Mouse (Mus musculus): ENCODE measurements around the gene Tmem253.

The Tmem253 gene

DNA sequence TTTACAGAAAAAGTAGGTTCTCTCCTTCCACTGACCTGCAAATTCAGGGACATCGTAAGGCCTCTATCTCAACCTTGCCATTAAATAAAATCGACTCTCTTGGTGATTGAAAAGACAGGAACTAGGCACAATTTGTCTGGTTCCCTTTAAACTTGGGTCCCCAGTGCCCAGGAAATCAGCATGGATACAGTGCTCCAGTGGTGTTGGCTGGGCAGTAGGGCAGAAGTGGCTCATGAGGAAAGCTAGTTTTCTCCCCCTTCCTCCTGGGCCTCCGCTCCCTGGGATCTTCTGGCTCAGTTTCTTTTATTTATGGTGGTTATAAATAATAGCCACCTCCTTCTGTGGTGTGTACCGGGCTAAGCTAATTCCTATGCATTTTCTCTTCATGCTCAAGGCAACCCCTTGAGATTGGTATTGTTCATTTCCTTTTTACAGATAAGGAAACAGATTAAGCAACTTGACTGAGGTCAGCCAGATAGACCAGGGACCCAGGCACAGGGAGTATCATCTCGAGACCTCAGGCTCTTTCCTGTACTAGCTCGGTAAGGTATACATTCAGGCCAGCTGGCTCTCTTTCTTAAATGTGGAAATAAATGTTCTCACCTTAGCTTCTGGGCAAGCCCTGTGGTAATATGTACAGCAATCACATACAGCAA is at the start of gene Tmem253:
Tmem253 (plus strand) TSS at position 214 of the 656 bp plus-strand sequence.
- no peak for DNase-seq (ENCODE audit: low spot score)

DNA sequence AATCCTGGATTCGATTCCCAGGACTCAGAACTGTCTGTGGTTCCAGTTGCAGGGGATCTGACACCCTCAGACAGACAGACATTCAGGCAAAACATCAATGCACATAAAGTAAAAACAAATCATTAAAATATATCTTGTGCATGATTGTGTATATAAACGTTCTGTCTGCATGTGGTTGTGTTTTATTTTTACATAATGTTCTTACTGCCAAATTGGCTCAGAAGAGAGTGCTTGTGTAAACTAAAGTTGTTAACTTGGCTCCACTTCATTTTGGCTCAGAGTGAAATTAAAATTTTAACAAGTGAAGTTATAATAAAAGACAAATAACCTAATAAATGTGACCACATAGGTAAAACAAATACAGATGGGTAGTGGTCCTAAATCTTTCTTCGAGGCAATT is 48.1 kb upstream of the Tmem253 start:
- no peak for DNase-seq (ENCODE audit: low spot score)

DNA sequence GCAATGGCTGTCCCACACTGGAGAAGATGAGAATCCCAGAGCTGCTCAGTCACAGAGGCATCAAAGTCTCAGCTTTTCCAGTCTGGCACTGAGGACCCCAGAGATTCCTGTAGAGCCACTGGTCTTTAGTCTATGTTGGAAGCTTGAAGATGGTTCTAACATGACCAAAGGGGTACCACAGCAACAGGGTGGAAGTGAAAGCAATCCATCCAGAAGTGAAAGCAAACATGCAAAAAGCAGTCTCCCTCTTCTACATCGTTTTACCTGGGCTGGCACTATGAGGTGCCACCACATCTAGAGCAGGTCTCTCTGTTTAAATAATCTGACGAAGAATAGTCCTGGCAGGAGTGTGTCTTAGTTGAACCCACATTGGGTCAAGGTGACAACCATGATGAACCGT is 36.2 kb upstream of the Tmem253 start:
- no peak for DNase-seq (ENCODE audit: low spot score)

DNA sequence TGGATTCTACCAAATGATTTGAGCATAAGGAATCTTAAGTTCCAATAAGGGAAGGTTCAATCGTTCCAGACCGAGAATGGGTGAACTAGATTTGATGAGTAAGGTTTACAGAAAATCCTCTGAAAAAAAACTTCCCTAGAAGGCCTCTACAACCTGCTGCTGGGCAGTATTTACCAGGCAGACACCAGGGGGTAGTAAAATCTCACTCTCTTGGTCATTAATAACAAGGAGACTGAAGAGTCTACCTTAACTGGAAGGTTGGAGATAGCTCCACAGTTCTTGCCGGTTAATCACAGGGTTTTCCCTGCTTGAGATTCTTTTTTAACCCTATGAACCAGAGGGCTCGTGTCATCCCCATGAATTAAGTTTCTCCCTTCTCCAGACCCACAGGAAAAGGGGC is 32.2 kb upstream of the Tmem253 start:
- DNase-seq (ENCODE audit: low spot score): no peak

DNA sequence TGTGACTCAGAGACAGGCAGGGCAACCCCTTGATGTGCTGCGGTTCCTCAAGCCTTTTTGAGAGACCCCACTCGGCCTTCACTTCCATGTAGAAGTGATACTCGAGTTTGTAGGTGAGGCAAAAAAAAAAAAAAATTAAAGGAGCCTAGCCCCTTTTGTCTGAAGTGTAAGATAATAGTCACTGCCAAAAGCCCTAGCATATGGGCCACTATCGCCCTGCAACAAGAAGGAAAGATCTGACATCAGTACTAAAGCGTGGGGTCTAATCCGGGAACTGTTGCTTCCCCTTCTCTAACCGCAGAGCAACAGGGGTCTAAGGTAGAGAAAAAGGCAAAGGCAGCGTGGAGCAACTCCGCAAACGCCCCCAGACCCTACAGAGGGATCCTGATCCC is 31.6 kb upstream of the Tmem253 start:
- no peak for DNase-seq (ENCODE audit: low spot score)

DNA sequence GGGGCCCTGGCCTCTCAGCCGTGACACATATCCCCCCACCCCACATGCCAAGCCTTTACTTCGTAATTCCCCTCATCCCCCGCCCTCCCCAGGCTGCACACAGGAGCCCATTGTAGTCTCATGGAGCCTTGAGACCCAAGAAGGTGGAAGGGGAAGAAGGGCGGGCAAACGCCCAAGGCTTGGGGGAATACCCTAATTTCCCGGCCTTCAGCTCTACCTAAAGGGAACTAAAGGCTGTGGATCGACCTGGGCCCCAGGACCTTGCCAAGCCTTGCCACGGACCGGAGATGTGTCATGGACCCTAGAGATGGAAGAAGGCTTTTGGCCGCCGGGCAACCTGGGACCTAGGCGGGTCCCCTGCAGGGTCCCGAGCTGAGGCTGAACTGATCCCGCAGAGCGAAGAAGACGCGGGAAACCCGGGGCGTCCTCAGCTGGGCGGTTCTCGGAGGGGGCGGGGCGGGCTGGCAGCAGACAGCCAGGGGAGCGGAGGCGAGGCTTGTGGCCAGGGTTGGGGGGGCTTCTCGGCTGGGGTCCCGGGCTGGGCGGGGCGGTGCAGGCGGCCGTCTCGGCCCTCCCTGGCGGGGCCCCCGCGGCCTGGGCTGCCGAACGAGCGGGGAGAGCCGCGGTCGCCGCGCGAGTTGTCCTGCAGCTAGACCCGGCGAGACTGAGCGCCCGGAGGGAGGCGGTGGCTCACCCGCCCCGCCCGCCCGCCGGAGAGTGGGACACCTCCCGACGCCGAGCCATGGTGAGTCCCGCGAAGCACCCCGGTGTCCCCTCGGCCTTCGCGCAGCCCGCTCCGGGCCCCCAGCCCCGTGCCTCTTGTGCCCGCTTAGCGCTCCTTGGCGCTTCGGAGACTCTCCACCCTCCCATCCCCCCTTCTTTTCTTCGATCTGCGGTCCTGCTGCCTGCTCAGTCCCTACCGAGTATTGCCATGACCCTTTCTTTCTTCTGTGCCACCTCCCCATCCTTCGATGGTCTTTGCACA is 30.9 kb upstream of the Tmem253 start, which contains the start of gene Arhgef40:
Arhgef40 (plus strand) TSS at position 473 of the 985 bp plus-strand sequence.
- peak; percentile 28 for DNase-seq (ENCODE audit: low spot score)

DNA sequence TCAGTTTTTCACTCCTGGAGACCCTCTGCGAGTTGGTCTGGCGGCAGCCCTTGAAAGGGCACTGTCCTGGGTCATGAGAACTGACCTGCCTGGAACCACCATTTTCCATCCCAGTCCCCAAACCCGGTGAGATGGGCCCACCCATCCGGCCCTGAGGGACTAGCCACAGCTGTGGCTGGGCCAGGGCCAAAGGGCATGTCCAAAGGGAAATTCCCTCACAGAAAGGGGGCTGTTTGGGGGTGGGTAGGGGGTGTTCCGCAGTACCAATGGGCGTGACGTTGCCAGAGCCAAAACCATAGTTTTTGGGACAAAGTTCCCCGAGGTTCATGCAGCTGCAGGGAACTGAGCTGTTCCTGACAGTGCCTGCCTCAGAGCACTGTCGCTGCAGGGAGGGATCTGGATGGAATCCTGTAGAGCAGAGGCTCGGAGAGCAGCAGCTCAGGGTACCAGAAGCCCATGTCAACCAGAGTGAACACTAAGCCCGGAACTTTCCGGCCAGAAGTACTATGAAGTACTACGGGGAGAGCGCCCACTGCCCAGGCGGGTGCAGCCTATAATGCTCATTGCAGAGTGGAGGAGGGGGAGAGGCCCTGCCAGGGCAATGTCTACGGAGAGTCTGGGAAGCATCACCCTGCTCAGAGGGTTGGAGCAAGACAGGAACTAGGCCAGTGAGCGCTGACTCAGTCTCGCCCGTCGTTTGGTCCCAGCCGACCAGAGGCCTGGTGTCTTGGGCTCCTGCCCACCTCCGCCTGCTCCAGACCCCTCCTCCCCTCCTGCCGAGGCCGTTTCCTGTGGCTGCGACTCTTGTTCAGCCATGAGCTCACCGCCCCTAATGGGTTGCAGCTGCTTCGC is 29.9 kb upstream of the Tmem253 start:
- DNase-seq (ENCODE audit: low spot score): no peak

DNA sequence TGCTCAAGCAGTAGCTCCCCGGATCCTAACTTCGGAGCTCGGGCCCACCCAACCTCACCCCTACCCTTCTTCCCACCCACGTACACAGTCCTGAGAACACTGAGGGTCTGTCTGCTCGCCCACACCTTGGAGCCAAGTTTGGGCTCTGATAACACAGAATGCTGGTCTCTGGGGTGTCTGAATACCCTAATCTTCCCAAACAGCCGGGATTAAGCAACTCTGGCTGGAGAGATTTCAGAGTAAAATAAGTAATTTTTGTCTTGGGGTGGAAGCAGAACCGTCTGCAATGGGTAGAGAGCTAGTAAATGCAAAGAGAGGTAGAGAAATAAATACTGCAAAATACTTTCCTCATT is 29.3 kb upstream of the Tmem253 start:
- no peak for DNase-seq (ENCODE audit: low spot score)

DNA sequence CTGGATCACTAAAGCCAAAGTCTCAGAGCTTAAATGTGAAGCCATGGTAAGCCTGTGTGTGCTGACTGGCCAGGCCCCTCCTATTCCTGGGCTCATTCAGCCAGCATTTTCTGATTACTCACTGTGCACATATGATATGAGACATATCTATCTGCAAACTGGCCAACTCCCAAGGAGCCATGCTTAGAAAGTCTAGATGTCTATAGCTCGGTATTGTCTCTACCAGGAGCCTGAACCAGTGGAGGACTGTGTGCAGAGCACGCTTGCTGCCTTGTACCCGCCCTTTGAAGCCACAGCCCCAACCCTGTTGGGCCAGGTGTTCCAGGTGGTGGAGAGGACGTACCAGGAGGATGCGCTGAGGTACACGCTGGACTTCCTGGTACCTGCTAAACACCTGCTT is 28.3 kb upstream of the Tmem253 start:
- no peak for DNase-seq (ENCODE audit: low spot score)

DNA sequence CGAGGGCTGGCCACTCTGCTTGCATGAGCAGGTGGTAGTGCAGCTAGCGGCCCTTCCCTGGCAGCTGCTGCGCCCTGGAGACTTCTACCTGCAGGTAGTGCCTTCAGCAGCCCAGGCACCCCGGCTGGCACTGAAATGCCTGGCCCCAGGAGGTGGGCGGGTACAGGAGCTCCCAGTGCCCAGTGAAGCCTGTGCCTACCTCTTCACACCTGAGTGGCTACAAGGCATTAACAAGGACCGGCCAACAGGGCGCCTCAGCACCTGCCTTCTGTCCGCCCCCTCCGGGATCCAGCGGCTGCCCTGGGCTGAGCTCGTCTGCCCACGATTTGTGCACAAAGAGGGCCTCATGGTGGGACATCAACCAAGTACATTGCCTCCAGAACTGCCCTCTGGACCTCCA is 26.7 kb upstream of the Tmem253 start:
- no peak for DNase-seq (ENCODE audit: low spot score)

DNA sequence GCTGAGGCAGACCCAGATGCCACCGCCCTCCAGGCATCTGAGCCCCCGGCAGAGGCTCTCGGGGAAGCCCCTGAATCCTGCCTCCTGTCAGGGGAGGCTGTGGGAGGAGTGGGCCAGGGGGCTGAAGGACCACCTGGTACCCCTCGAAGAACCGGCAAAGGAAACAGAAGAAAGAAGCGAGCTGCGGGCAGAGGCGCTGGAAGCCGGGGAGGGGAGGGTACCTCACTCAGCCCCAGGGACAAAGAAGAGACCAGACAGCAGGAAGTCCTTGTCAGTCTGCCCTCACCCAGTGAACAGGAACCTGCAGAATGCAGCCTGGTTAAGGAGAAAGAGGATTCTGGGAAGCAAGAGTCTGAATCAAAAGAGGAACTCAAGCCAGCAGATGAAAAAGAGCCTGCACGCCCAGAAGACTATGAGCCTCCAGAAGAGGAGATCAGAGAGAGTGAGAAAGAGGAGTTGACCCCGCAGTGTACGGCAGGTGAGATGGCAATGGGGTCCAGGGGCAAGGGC is 25.9 kb upstream of the Tmem253 start:
- DNase-seq (ENCODE audit: low spot score): no peak

DNA sequence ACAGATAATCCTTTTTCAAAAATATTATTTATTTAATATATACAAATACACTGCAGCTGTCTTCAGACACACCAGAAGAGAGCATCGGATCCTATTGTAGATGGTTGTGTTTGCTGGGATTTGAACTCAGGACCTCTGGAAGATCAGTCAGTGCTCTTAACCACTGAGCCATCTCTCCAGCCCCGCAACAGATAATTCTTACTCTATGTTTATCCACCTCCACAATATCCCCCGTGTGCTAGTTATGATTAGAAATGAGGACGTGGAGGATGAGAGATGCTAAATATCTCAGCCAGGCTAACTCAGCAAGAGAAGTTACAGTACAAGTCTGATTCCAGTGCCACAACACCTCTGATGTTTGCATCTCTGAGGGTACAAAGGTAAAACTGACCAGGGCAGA is 21.0 kb upstream of the Tmem253 start:
- DNase-seq (ENCODE audit: low spot score): no peak

DNA sequence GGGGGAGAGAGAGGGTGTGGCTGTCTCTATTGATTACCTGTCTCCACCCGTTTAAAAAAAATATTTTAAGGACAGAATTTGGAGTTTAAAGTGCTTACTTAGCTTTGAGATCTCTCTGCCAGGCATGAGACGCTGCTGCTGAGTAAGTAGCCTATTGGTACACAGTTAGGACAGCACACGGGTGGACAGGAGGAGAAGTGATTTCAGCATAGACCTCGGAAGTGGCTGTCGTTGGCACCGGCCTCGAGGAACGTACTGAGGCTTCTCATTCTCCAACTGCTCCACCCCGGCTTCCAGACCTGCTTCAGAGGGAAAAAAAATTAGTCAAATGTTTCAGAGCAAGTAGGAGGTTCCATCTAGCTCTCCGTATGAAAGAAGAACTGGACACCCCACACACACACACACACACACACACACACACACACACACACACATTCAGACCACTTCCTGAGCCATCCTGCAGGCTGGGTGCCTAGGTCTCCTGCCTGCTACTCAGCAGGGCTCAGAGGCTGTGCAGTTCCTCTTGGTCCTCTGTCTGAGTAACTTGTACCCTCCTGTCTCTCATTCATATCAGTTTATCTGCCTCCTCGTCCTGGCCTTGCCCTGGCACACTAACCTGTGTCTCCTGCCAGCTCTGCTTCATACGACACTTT is 20.1 kb upstream of the Tmem253 start:
- no peak for DNase-seq (ENCODE audit: low spot score)

DNA sequence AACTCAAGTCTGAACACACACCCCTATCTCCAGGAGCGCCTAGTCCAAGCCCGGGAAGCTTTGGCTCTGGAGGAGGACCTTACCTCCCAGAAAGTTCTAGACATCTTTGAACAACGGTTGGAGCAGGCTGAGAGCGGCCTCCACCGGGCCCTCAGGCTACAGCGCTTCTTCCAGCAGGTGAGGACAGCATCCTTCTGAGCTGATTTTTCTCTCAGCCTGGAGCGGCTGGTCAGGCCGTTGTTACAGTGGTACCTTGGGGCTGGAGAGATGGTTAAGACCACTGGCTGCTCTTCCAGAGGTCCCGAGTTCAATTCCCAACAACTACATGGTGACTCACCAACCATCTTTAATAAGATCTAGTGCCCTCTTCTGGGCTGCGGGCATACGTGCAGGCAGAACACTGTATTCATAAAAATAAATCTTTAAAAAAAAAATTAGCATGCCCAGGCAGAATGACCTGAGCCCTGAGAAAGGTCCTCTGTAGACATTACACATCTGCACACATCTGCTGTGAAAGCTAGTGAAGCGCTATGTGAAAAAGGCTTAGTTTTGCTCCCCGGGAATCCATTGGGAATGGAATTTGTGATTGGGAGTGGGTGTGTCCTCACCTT is 19.1 kb upstream of the Tmem253 start:
- DNase-seq (ENCODE audit: low spot score): no peak

DNA sequence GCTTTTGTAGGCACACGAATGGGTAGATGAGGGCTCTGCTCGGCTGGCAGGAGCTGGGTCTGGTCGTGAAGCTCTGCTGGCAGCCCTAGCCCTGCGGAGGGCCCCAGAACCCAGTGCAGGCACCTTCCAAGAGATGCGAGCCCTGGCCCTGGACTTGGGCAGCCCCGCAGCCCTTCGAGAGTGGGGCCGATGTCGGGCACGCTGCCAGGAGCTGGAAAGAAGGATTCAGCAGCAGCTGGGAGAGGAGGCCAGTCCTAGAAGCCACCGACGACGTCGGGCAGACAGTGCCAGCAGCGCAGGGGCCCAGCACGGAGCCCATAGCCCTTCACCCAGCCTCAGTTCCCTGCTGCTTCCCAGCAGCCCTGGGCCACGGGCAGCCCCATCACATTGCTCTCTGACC is 18.6 kb upstream of the Tmem253 start:
- DNase-seq (ENCODE audit: low spot score): no peak

DNA sequence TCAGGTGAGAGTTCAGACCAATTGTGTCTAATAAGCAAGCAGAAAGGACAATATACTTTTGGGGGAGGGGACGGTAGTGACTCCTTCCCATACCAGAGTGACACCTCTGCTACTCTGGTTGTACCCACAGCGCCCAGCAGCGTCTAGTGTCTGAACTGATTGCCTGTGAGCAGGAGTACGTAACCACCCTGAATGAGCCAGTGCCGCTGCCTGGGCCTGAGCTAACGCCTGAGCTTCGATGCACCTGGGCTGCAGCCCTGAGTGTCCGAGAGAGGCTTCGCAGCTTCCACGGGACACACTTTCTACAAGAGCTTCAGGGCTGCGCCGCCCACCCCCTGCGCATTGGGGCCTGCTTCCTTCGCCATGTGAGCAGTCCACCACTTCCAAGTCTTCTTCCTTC is 18.0 kb upstream of the Tmem253 start:
- DNase-seq (ENCODE audit: low spot score): no peak

DNA sequence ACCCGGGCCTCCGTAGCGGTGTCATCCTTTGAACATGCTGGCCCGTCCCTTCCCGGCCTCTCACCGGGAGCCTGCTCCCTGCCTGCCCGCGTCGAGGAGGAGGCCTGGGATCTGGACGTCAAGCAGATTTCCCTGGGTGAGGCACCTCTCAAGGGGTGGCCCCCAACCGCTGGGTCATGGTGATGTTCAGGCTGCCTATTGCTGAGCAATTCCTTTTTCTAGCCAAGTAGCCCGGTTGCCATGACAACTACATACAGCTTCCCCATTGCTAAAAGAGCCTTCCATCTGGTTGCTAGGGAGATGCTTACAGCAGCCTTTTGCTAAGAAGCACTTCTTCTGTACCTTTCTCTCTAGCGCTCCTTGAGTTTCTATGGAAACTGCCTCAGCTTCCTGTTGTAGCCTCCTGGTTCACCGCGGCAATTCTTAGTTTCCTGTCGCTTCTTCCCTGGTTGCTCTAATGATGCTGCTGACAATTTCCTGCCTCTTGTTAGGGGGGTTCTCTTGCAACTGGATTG is 11.4 kb upstream of the Tmem253 start:
- peak; percentile 83 for DNase-seq (ENCODE audit: low spot score)

DNA sequence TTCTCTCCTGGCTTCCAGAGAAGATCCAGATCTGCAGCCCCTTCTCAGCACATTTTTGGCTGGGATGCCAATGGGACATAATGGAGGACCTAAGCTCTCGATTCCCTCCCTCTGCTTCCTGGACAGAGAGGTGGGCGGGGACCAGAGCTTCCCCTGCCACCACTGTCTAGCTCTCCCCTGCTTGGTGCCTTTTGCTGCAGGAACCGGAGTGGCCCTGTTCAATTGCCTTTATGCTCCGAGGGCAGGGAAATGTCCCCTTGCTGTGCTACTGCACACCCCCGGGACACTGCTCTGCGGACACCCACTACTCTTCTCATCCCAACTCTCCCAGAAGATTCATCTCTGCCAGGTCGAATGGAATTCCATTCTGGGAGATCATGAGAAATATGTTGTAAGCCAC is 10.3 kb upstream of the Tmem253 start:
- no peak for DNase-seq (ENCODE audit: low spot score)

DNA sequence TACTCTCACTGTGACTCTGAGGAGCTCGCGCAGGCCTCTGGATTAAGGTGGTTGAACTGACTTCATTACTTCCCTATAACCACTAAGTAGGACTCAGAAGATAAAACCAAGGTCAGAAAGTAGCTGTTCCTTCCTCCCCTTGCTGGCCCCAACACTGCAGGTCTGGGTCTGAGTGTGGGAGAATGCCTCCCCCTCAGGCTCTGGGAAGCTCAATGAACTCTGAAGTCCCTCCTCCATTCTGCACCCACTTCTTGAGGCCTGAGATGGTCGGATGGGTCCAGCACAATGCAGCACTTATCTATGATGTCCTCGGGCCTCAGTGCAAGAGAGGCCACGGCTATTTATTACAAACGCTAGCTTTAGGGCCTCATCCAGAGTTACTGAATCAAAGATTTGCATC is 9.8 kb upstream of the Tmem253 start:
- DNase-seq (ENCODE audit: low spot score): no peak

DNA sequence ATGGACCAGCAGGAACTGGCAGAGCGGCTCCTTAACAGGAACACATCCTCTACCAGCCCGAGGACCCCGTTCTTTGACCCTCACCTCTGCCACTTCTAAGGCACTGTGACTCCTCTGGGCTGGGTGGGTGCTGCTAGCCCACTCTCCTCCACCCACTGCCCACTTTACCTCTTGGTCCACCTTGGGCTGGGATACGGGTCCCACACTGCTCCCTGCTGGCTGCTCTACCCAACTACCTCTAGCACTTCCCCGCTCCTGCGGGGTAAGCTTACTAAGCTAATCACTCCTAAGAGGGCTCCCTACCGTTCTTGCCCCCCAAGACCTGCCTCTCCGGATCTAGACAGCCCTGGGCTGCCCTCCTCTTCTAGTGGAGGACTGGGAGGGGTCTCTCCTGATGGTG is 9.2 kb upstream of the Tmem253 start:
- DNase-seq (ENCODE audit: low spot score): no peak

DNA sequence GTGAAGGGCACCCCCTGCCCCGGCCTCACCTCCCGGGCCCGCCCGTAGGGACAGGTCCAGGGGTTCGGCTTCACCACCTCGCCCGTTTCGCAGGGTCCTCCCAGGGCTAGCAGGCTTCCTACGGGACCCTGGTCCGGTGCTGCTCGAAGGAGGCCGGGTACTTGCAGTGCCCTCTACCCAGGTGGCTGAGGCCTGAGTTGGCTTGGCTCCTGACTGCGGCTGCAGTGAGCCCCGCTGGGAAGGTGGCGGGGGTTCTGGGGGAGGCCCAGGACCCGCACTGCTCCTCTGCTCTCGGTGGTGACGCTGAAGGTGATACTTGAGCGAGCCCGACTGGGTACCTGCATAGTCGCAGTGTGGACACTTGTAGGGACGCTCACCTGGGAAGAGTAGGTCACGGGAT is 8.7 kb upstream of the Tmem253 start:
- DNase-seq (ENCODE audit: low spot score): no peak
